Mouse (Mus musculus) C2C12 (cell line): ENCODE data around the gene Msx2. TPM values are rescaled to one million over a fixed set of nuclear protein-coding genes. Genes with fewer than 3 reads are reported as not detected.

Experiments
- H3K27me3 ChIP-seq: one replicate; pipeline ENCODE4 v1.6.1; 2011; ENCODE audit not compliant: control insufficient read depth, insufficient read depth, insufficient read length
- H3K36me3 ChIP-seq: one replicate; pipeline ENCODE4 v1.6.1; 2011; ENCODE audit not compliant: control insufficient read depth, insufficient read depth
- H3K4me3 ChIP-seq: one replicate; pipeline ENCODE4 v1.5.1; 2011; ENCODE audit warnings: mild to moderate bottlenecking, control low read depth; ENCODE audit not compliant: poor library complexity, insufficient read depth, severe bottlenecking
- H3K79me2 ChIP-seq: one replicate; pipeline ENCODE4 v1.6.1; 2011; ENCODE audit not compliant: control insufficient read depth, insufficient read depth
- H3K79me3 ChIP-seq: one replicate; pipeline ENCODE4 v1.6.1; 2011; ENCODE audit warnings: low read depth, control low read depth
- H3ac ChIP-seq: one replicate; pipeline ENCODE3; 2011; ENCODE audit warnings: low read depth; ENCODE audit not compliant: control insufficient read depth, insufficient read length
- CEBPB ChIP-seq: IDR thresholded peaks from one replicate; pipeline ENCODE4 v1.6.1; 2011; ENCODE audit warnings: low read depth, mild to moderate bottlenecking, control low read depth, moderate library complexity
- CTCF ChIP-seq: IDR thresholded peaks from one replicate; pipeline ENCODE4 v1.5.1; 2011; ENCODE audit not compliant: control insufficient read depth, insufficient read depth, insufficient read length
- FOSL1 ChIP-seq: IDR thresholded peaks from one replicate; pipeline ENCODE4 v1.8.0; 2011; ENCODE audit warnings: mild to moderate bottlenecking, low read length; ENCODE audit not compliant: poor library complexity, insufficient read depth, severe bottlenecking
- MAX ChIP-seq: IDR thresholded peaks from one replicate; pipeline ENCODE4 v1.6.1; 2011; ENCODE audit warnings: mild to moderate bottlenecking, control low read depth
- MYOD1 ChIP-seq: IDR thresholded peaks from one replicate; pipeline ENCODE4 v1.6.1; 2011; ENCODE audit warnings: low read depth; ENCODE audit not compliant: control insufficient read depth, insufficient read length
- MYOG ChIP-seq: IDR thresholded peaks from one replicate; pipeline ENCODE4 v1.6.1; 2011; ENCODE audit not compliant: control insufficient read depth, insufficient read length; ENCODE audit errors: extremely low read depth
- USF1 ChIP-seq: IDR thresholded peaks from one replicate; pipeline ENCODE4 v1.6.1; 2011; ENCODE audit warnings: low read depth, mild to moderate bottlenecking, control low read depth, moderate library complexity
- polyA plus RNA-seq: library from polyadenylated mRNA; unstranded; fragments of >200 nt; fragmentation: generic; extraction: Trizol; gene quantifications from one replicate; pipeline ENCODE4 v1.2.1, GENCODE M21; 2012; ENCODE audit warnings: missing spikeins

Gene Msx2
- polyA plus RNA-seq, 1 experiment: 0.15 TPM

GRCm38 (mm10) chr13:53458766-53459165, 14.1 kb downstream of the Msx2 start:
- no peaks in the 10 kb centered on the region for H3K79me3 ChIP-seq
- H3K4me3 ChIP-seq: no peak overlapping the region
- peaks cover 28% of the 10 kb centered on the region for H3K27me3 ChIP-seq
- H3K79me2 ChIP-seq: no peaks in the 10 kb centered on the region
- H3ac ChIP-seq: no peak overlapping the region
- no peaks in the 10 kb centered on the region for H3K36me3 ChIP-seq
- TF ChIP-seq CEBPB (no peak), CTCF (no peak), MAX (no peak), MYOD1 (no peak), USF1 (no peak), FOSL1 (no peak), MYOG (no peak)

GRCm38 (mm10) chr13:53454794-53455672, 17.8 kb downstream of the Msx2 start:
- H3K36me3 ChIP-seq: no peaks in the 10 kb centered on the region
- TF ChIP-seq CEBPB (no peak), USF1 (no peak), MYOG (no peak), MYOD1 (no peak), MAX (no peak), CTCF (no peak), FOSL1 (no peak)
- H3K79me2 ChIP-seq: no peaks in the 10 kb centered on the region
- H3ac ChIP-seq: no peak overlapping the region
- peaks cover 5% of the 10 kb centered on the region for H3K27me3 ChIP-seq
- H3K79me3 ChIP-seq: no peaks in the 10 kb centered on the region
- no peak overlapping the region for H3K4me3 ChIP-seq

GRCm38 (mm10) chr13:53453927-53454326, 18.9 kb downstream of the Msx2 start:
- Histone ChIP-seq H3K27me3 (peaks cover 4% of the 10 kb centered on the region), H3K36me3 (no peaks in the 10 kb centered on the region), H3K79me2 (no peaks in the 10 kb centered on the region), H3K79me3 (no peaks in the 10 kb centered on the region), H3K4me3 (no peak overlapping the region), H3ac (no peak overlapping the region)
- TF ChIP-seq USF1: no peak
- no peak for TF ChIP-seq MYOD1
- TF ChIP-seq MAX: no peak
- TF ChIP-seq CTCF: no peak
- no peak for TF ChIP-seq CEBPB
- TF ChIP-seq MYOG: no peak
- TF ChIP-seq FOSL1: no peak

- no peak overlapping the region for H3K4me3 ChIP-seq
- no peaks in the 10 kb centered on the region for H3K36me3 ChIP-seq
- no peak overlapping the region for H3ac ChIP-seq
- H3K79me3 ChIP-seq: no peaks in the 10 kb centered on the region
- H3K79me2 ChIP-seq: no peaks in the 10 kb centered on the region
- no peaks in the 10 kb centered on the region for H3K27me3 ChIP-seq
- no peak for TF ChIP-seq MYOG
- no peak for TF ChIP-seq MAX
- no peak for TF ChIP-seq MYOD1
- no peak for TF ChIP-seq CTCF
- TF ChIP-seq CEBPB: no peak
- TF ChIP-seq FOSL1: no peak
- TF ChIP-seq USF1: no peak
Measured at GRCm38 (mm10) chr13:53447609-53448008, 25.3 kb downstream of the Msx2 start.

- H3K27me3 ChIP-seq: no peaks in the 10 kb centered on the region
- no peaks in the 10 kb centered on the region for H3K36me3 ChIP-seq
Measured at GRCm38 (mm10) chr13:53443602-53444001, 29.3 kb downstream of the Msx2 start.

More at GRCm38 (mm10) chr13:53443602-53444001, 29.3 kb downstream of the Msx2 start:
- TF ChIP-seq USF1 (no peak), CEBPB (no peak), FOSL1 (no peak), CTCF (no peak), MYOG (no peak)
- Histone ChIP-seq H3K79me3 (no peaks in the 10 kb centered on the region), H3K4me3 (no peak overlapping the region), H3K79me2 (no peaks in the 10 kb centered on the region), H3ac (no peak overlapping the region)
